Mouse (Mus musculus) forebrain, embryonic 11.5 days (tissue): ENCODE data around the gene Lipe. TPM values are rescaled to one million over a fixed set of nuclear protein-coding genes. Genes with fewer than 3 reads are reported as not detected.
A peak's percentile ranks its signal among the peaks of the same experiment; 100 is the strongest.

Experiments
- ATAC-seq: fragments of 200-750 bp; cut with Nextera tagmentation; replicated peaks from 2 replicates; pipeline ENCODE4 v1.8.0; 2017; ENCODE audit warnings: moderate TSS enrichment; ENCODE audit not compliant: low FRiP score
- DNase-seq: peaks from one replicate; pipeline ENCODE4 v3.0.0-alpha.2; 2017; ENCODE audit warnings: low spot score
- H3K27ac ChIP-seq: fragments of 300-500 bp; sonication (generic); 2 replicates; pipeline ENCODE4 v1.5.1; 2014; ENCODE audit warnings: low read depth, low read length
- H3K27me3 ChIP-seq: fragments of 300-500 bp; sonication (generic); 2 replicates; pipeline ENCODE4 v1.6.1; 2014; ENCODE audit warnings: mild to moderate bottlenecking, low read length, mixed read lengths; ENCODE audit not compliant: control insufficient read depth, insufficient read depth
- H3K36me3 ChIP-seq: fragments of 300-500 bp; sonication (generic); 2 replicates; pipeline ENCODE4 v1.6.1; 2014; ENCODE audit warnings: mild to moderate bottlenecking, low read length, moderate library complexity, mixed read lengths; ENCODE audit not compliant: control insufficient read depth, insufficient read depth
- H3K4me1 ChIP-seq: fragments of 300-500 bp; sonication (generic); replicated peaks from 2 replicates; pipeline ENCODE4 v1.6.1; 2014; ENCODE audit warnings: low read length, mixed read lengths; ENCODE audit not compliant: control insufficient read depth, insufficient read depth
- H3K4me2 ChIP-seq: fragments of 300-500 bp; sonication (generic); 2 replicates; pipeline ENCODE4 v1.6.1; 2014; ENCODE audit warnings: low read depth, mild to moderate bottlenecking, low read length, moderate library complexity, mixed read lengths; ENCODE audit not compliant: severe bottlenecking
- H3K4me3 ChIP-seq: fragments of 300-500 bp; sonication (generic); 2 replicates; pipeline ENCODE4 v1.5.1; 2014; ENCODE audit warnings: low read depth, low read length
- H3K9ac ChIP-seq: fragments of 300-500 bp; sonication (generic); 2 replicates; pipeline ENCODE4 v1.6.1; 2014; ENCODE audit warnings: low read length
- H3K9me3 ChIP-seq: fragments of 300-500 bp; sonication (generic); 2 replicates; pipeline ENCODE4 v1.6.1; 2016; ENCODE audit warnings: low read length, mixed read lengths; ENCODE audit not compliant: control insufficient read depth
- WGBS: fragments of 180-500 bp; shearing (Covaris S2); extraction: QIAGEN DNeasy Blood & Tissue Kit; methylation state at CpG from one replicate; pipeline ENCODE4 v1.1.7; 2014; 5-methylcytosine and 5-hydroxymethylcytosine counted together
- polyA plus RNA-seq: library from polyadenylated mRNA; unstranded; fragments of >200 nt; fragmentation: Nextera tagmentation; extraction: Ambion mirVana; gene quantifications from 2 replicates; pipeline ENCODE4 v1.2.1, GENCODE M21; 2014

Gene Lipe
- polyA plus RNA-seq, 1 experiment from 2014 or later, result 3.0 TPM

- WGBS, result 15% methylated on average over 10 of the region's 12 CpGs
- ATAC-seq (no peak), DNase-seq (peak; percentile 53)
- Histone ChIP-seq H3K9me3 (no peaks in the 10 kb centered on the region), H3K36me3 (peaks cover 3% of the 10 kb centered on the region; the same call in 1 of the 2 replicates), H3K4me1 (peaks cover 2% of the 10 kb centered on the region; the same call in 1 of the 2 replicates), H3K27me3 (peaks cover 35% of the 10 kb centered on the region), H3K4me3 (no peak overlapping the region), H3K27ac (no peak overlapping the region), H3K9ac (no peak overlapping the region), H3K4me2 (no peak overlapping the region)
Measured at GRCm38 (mm10) chr7:25368333-25368732, 30.2 kb downstream of the Lipe start.

- Histone ChIP-seq H3K27me3 (peaks cover 35% of the 10 kb centered on the region), H3K36me3 (peaks cover 3% of the 10 kb centered on the region; the same call in 1 of the 2 replicates), H3K9me3 (no peaks in the 10 kb centered on the region), H3K27ac (no peak overlapping the region), H3K9ac (no peak overlapping the region), H3K4me3 (no peak overlapping the region), H3K4me2 (no peak overlapping the region), H3K4me1 (peaks cover 2% of the 10 kb centered on the region; the same call in 1 of the 2 replicates)
- WGBS, result 2% methylated on average over 33 of the region's 33 CpGs
- no peak for ATAC-seq
- peak; percentile 69 for DNase-seq
Measured at GRCm38 (mm10) chr7:25367632-25368293, 30.7 kb downstream of the Lipe start.

GRCm38 (mm10) chr7:25365937-25366625, 32.4 kb downstream of the Lipe start:
- H3K4me3 ChIP-seq, result no peak overlapping the region
- H3K27me3 ChIP-seq, result peaks cover 35% of the 10 kb centered on the region
- H3K9me3 ChIP-seq, result no peaks in the 10 kb centered on the region
- ATAC-seq, result 0 out of 2 replicates have a peak, but pooled peaks have one; percentile 19
- DNase-seq, result no peak
- peaks cover 2% of the 10 kb centered on the region; the same call in 1 of the 2 replicates for H3K4me1 ChIP-seq
- peak overlapping the region; percentile 42 for H3K9ac ChIP-seq
- peaks cover 3% of the 10 kb centered on the region; the same call in 1 of the 2 replicates for H3K36me3 ChIP-seq
- no peak overlapping the region for H3K4me2 ChIP-seq
- WGBS, result 11% methylated on average over 13 of the region's 13 CpGs
- H3K27ac ChIP-seq, result no peak overlapping the region

- H3K9me3 ChIP-seq, result no peaks in the 10 kb centered on the region
- H3K36me3 ChIP-seq, result peaks cover 3% of the 10 kb centered on the region; the same call in 1 of the 2 replicates
- H3K4me2 ChIP-seq, result no peak overlapping the region
- no peak overlapping the region for H3K4me3 ChIP-seq
- H3K9ac ChIP-seq, result no peak overlapping the region
- H3K27ac ChIP-seq, result no peak overlapping the region
- WGBS, result 94% methylated on average over 17 of the region's 17 CpGs
- DNase-seq (no peak), ATAC-seq (no peak)
- H3K4me1 ChIP-seq, result peaks cover 2% of the 10 kb centered on the region; the same call in 1 of the 2 replicates
- H3K27me3 ChIP-seq, result peaks cover 22% of the 10 kb centered on the region
Measured at GRCm38 (mm10) chr7:25363632-25364031, 34.9 kb downstream of the Lipe start.

GRCm38 (mm10) chr7:25363151-25363550, 35.4 kb downstream of the Lipe start:
- H3K36me3 ChIP-seq, result peaks cover 3% of the 10 kb centered on the region; the same call in 1 of the 2 replicates
- no peaks in the 10 kb centered on the region for H3K9me3 ChIP-seq
- peaks cover 2% of the 10 kb centered on the region; the same call in 1 of the 2 replicates for H3K4me1 ChIP-seq
- WGBS, result 85% methylated on average over 19 of the region's 19 CpGs
- H3K27ac ChIP-seq, result no peak overlapping the region
- no peak for ATAC-seq
- no peak overlapping the region for H3K4me2 ChIP-seq
- H3K4me3 ChIP-seq, result no peak overlapping the region
- H3K9ac ChIP-seq, result no peak overlapping the region
- peak; percentile 57 for DNase-seq
- peaks cover 17% of the 10 kb centered on the region for H3K27me3 ChIP-seq

- H3K36me3 ChIP-seq, result no peaks in the 10 kb centered on the region; the same call in 1 of the 2 replicates
- H3K27me3 ChIP-seq, result no peaks in the 10 kb centered on the region
- ATAC-seq (0 out of 2 replicates have a peak, but pooled peaks have one; percentile 63), DNase-seq (no peak)
- no peaks in the 10 kb centered on the region for H3K4me1 ChIP-seq
- no peak overlapping the region for H3K27ac ChIP-seq
- no peak overlapping the region for H3K9ac ChIP-seq
- WGBS, result 71% methylated on average over 19 of the region's 19 CpGs
- H3K4me3 ChIP-seq, result no peak overlapping the region
- no peak overlapping the region for H3K4me2 ChIP-seq
- no peaks in the 10 kb centered on the region for H3K9me3 ChIP-seq
Measured at GRCm38 (mm10) chr7:25358721-25359206, 39.7 kb downstream of the Lipe start.

- no peaks in the 10 kb centered on the region; the same call in 1 of the 2 replicates for H3K9me3 ChIP-seq
- no peak overlapping the region for H3K27ac ChIP-seq
- DNase-seq (no peak), ATAC-seq (no peak)
- H3K36me3 ChIP-seq, result peaks cover 14% of the 10 kb centered on the region; the same call in 1 of the 2 replicates
- no peaks in the 10 kb centered on the region for H3K27me3 ChIP-seq
- H3K4me2 ChIP-seq, result no peak overlapping the region
- no peak overlapping the region for H3K4me3 ChIP-seq
- H3K9ac ChIP-seq, result no peak overlapping the region
- H3K4me1 ChIP-seq, result no peaks in the 10 kb centered on the region
- WGBS, result 93% methylated on average over 8 of the region's 8 CpGs
Measured at GRCm38 (mm10) chr7:25348861-25349260, 49.6 kb downstream of the Lipe start.

GRCm38 (mm10) chr7:25341000-25341784, 57.3 kb downstream of the Lipe start:
- no peaks in the 10 kb centered on the region; the same call in none of the 2 replicates for H3K36me3 ChIP-seq
- H3K4me2 ChIP-seq, result no peak overlapping the region
- H3K9ac ChIP-seq, result no peak overlapping the region
- H3K4me3 ChIP-seq, result no peak overlapping the region
- H3K27ac ChIP-seq, result no peak overlapping the region
- H3K27me3 ChIP-seq, result no peaks in the 10 kb centered on the region
- H3K4me1 ChIP-seq, result no peaks in the 10 kb centered on the region
- H3K9me3 ChIP-seq, result no peaks in the 10 kb centered on the region
- WGBS, result 84% methylated on average over 20 of the region's 20 CpGs
- DNase-seq (no peak), ATAC-seq (no peak)
